Mouse (Mus musculus) kidney, adult 11 months (tissue): ENCODE measurements at regions not wholly inside any gene's neighbourhood (a gene's known extent, or its start where the extent isn't known, plus 50 kb on each side); places are given as distances from the start of the nearest gene placed in this dataset.

Experiments used
- DNase-seq: peaks from one replicate; pipeline ENCODE4 v3.0.0; 2022

- DNase-seq = no peak
Observed at GRCm38 (mm10) chr8:103976488-103976887, 124.9 kb upstream of the Cdh5 start.

- no peak for DNase-seq
Observed at GRCm38 (mm10) chr8:103978948-103979347, 122.5 kb upstream of the Cdh5 start.

- DNase-seq = no peak
Observed at GRCm38 (mm10) chr8:103983860-103984594, 117.4 kb upstream of the Cdh5 start.

GRCm38 (mm10) chr8:103985640-103986039, 115.8 kb upstream of the Cdh5 start:
- no peak for DNase-seq

- DNase-seq = no peak
Observed at GRCm38 (mm10) chr8:103993897-103994296, 107.5 kb upstream of the Cdh5 start.

GRCm38 (mm10) chr8:103998143-103998542, 103.3 kb upstream of the Cdh5 start:
- no peak for DNase-seq

- no peak for DNase-seq
Observed at GRCm38 (mm10) chr8:104007209-104007608, 94.2 kb upstream of the Cdh5 start.

- DNase-seq = no peak
Observed at GRCm38 (mm10) chr8:104008756-104009155, 92.7 kb upstream of the Cdh5 start.

- DNase-seq = no peak
Observed at GRCm38 (mm10) chr8:104009306-104009705, 92.1 kb upstream of the Cdh5 start.

- DNase-seq = no peak
Observed at GRCm38 (mm10) chr8:104022231-104022630, 79.2 kb upstream of the Cdh5 start.

GRCm38 (mm10) chr8:104022691-104023509, 78.5 kb upstream of the Cdh5 start:
- no peak for DNase-seq

GRCm38 (mm10) chr8:104027161-104027821, 74.1 kb upstream of the Cdh5 start:
- DNase-seq = no peak

- DNase-seq = peak; percentile 45
Observed at GRCm38 (mm10) chr8:104028626-104029025, 72.8 kb upstream of the Cdh5 start.

- no peak for DNase-seq
Observed at GRCm38 (mm10) chr8:104032179-104032578, 69.2 kb upstream of the Cdh5 start.

- DNase-seq = no peak
Observed at GRCm38 (mm10) chr8:104033148-104033547, 68.3 kb upstream of the Cdh5 start.

- no peak for DNase-seq
Observed at GRCm38 (mm10) chr8:104034286-104034685, 67.1 kb upstream of the Cdh5 start.

- DNase-seq = no peak
Observed at GRCm38 (mm10) chr8:104036580-104037477, 64.6 kb upstream of the Cdh5 start.

GRCm38 (mm10) chr8:104037611-104038010, 63.8 kb upstream of the Cdh5 start:
- no peak for DNase-seq

- no peak for DNase-seq
Observed at GRCm38 (mm10) chr8:104039526-104039925, 61.9 kb upstream of the Cdh5 start.

- DNase-seq = no peak
Observed at GRCm38 (mm10) chr8:104041522-104041921, 59.9 kb upstream of the Cdh5 start.

- DNase-seq = no peak
Observed at GRCm38 (mm10) chr8:104042434-104042833, 59.0 kb upstream of the Cdh5 start.

- no peak for DNase-seq
Observed at GRCm38 (mm10) chr8:104048037-104048436, 53.4 kb upstream of the Cdh5 start.

GRCm38 (mm10) chr8:104049181-104049580, 52.2 kb upstream of the Cdh5 start:
- no peak for DNase-seq
